Mouse (Mus musculus) cerebellum, adult 2 months (tissue): ENCODE data around the gene Lgalsl. TPM values are rescaled to one million over a fixed set of nuclear protein-coding genes. Genes with fewer than 3 reads are reported as not detected.

ENCODE experiments used
- DNase-seq, 2 experiments: peaks; one replicate each; pipeline ENCODE4 v3.0.0; 2021
- H3K27ac ChIP-seq: fragments of 200-500 bp; 2 replicates; pipeline ENCODE4 v1.5.1; 2012; ENCODE audit warnings: low read length, control low read depth, inconsistent platforms; ENCODE audit not compliant: insufficient read depth
- H3K27me3 ChIP-seq: fragments of 200-500 bp; 2 replicates; pipeline ENCODE4 v1.6.1; 2012; ENCODE audit warnings: inconsistent platforms, mild to moderate bottlenecking, low read length, moderate library complexity; ENCODE audit not compliant: control insufficient read depth, insufficient read depth
- H3K4me1 ChIP-seq: fragments of 200-500 bp; 2 replicates; pipeline ENCODE4 v1.6.1; 2011; ENCODE audit warnings: low read length; ENCODE audit not compliant: control insufficient read depth, insufficient read depth
- H3K4me3 ChIP-seq: fragments of 200-500 bp; replicated peaks from 2 replicates; pipeline ENCODE3; 2011; ENCODE audit warnings: mild to moderate bottlenecking, low read depth, low read length, control low read depth; ENCODE audit not compliant: insufficient read depth
- CTCF ChIP-seq: fragments of 200-500 bp; IDR thresholded peaks from 2 replicates; pipeline ENCODE4 v1.5.1; 2011; ENCODE audit warnings: low read depth, mild to moderate bottlenecking, control low read depth, low read length, moderate library complexity, borderline replicate concordance; ENCODE audit not compliant: insufficient read depth
- POLR2A ChIP-seq: fragments of 200-500 bp; IDR thresholded peaks from 2 replicates; pipeline ENCODE4 v1.6.1; 2011; ENCODE audit warnings: low read length, control low read depth, borderline replicate concordance; ENCODE audit not compliant: insufficient read depth
- WGBS: fragments of 180-500 bp; shearing (Covaris S2); methylation state at CpG from one replicate; pipeline ENCODE4 v1.1.7; 2018; 5-methylcytosine and 5-hydroxymethylcytosine counted together
- polyA plus RNA-seq: library from polyadenylated mRNA; depleted of rRNA; stranded (reverse); fragments of >200 nt; gene quantifications from 2 replicates; pipeline ENCODE4 v1.2.3, GENCODE M21; 2012; rRNA removed

Lgalsl gene
- polyA plus RNA-seq, 1 experiment: 51.3 TPM

- DNase-seq: no peak
- H3K4me1 ChIP-seq: no peaks in the 10 kb centered on the region
- WGBS: 89% methylated on average over 1 of the region's 1 CpGs
- no peak for TF ChIP-seq CTCF
- no peak for TF ChIP-seq POLR2A
- no peak overlapping the region for H3K4me3 ChIP-seq
- no peaks in the 10 kb centered on the region for H3K27me3 ChIP-seq
- no peak overlapping the region for H3K27ac ChIP-seq
Observed at GRCm38 (mm10) chr11:20785186-20785585, 45.7 kb downstream of the Lgalsl start.

- TF ChIP-seq POLR2A (no peak), CTCF (no peak)
- DNase-seq: no peak
- WGBS: 87% methylated on average over 6 of the region's 6 CpGs
- Histone ChIP-seq H3K27me3 (no peaks in the 10 kb centered on the region), H3K4me3 (no peak overlapping the region), H3K4me1 (no peaks in the 10 kb centered on the region), H3K27ac (no peak overlapping the region)
Observed at GRCm38 (mm10) chr11:20784776-20785175, 46.1 kb downstream of the Lgalsl start.

- H3K4me3 ChIP-seq: no peak overlapping the region
- no peaks in the 10 kb centered on the region for H3K4me1 ChIP-seq
- TF ChIP-seq CTCF (no peak), POLR2A (no peak)
- no peak for DNase-seq
- 88% methylated on average over 1 of the region's 1 CpGs for WGBS
- no peaks in the 10 kb centered on the region for H3K27me3 ChIP-seq
- H3K27ac ChIP-seq: no peak overlapping the region
Observed at GRCm38 (mm10) chr11:20783467-20783866, 47.4 kb downstream of the Lgalsl start.

GRCm38 (mm10) chr11:20782620-20783019 is 48.2 kb downstream of the Lgalsl start:
- Histone ChIP-seq H3K27ac (no peak overlapping the region), H3K27me3 (no peaks in the 10 kb centered on the region), H3K4me3 (no peak overlapping the region), H3K4me1 (no peaks in the 10 kb centered on the region)
- 41% methylated on average over 2 of the region's 2 CpGs for WGBS
- TF ChIP-seq POLR2A (no peak), CTCF (no peak)
- DNase-seq: no peak

GRCm38 (mm10) chr11:20780312-20780711 is 50.5 kb downstream of the Lgalsl start:
- TF ChIP-seq POLR2A: no peak
- no peak for TF ChIP-seq CTCF
- Histone ChIP-seq H3K27ac (no peak overlapping the region), H3K4me3 (no peak overlapping the region), H3K27me3 (no peaks in the 10 kb centered on the region), H3K4me1 (no peaks in the 10 kb centered on the region)
- DNase-seq: no peak
- 85% methylated on average over 4 of the region's 4 CpGs for WGBS

GRCm38 (mm10) chr11:20778861-20779563 is 51.8 kb downstream of the Lgalsl start:
- no peak overlapping the region for H3K4me3 ChIP-seq
- H3K4me1 ChIP-seq: no peaks in the 10 kb centered on the region
- no peaks in the 10 kb centered on the region for H3K27me3 ChIP-seq
- H3K27ac ChIP-seq: no peak overlapping the region
- DNase-seq: no peak
- TF ChIP-seq POLR2A (no peak), CTCF (no peak)
- 82% methylated on average over 3 of the region's 3 CpGs for WGBS

GRCm38 (mm10) chr11:20778298-20778697 is 52.6 kb downstream of the Lgalsl start:
- Histone ChIP-seq H3K27me3 (no peaks in the 10 kb centered on the region), H3K27ac (no peak overlapping the region), H3K4me1 (no peaks in the 10 kb centered on the region), H3K4me3 (no peak overlapping the region)
- TF ChIP-seq POLR2A: no peak
- 87% methylated on average over 1 of the region's 1 CpGs for WGBS
- DNase-seq: no peak

GRCm38 (mm10) chr11:20776668-20777067 is 54.2 kb downstream of the Lgalsl start:
- TF ChIP-seq CTCF: no peak
- TF ChIP-seq POLR2A: no peak
- no peak overlapping the region for H3K4me3 ChIP-seq
- no peaks in the 10 kb centered on the region for H3K27me3 ChIP-seq
- DNase-seq: no peak
- no peak overlapping the region for H3K27ac ChIP-seq
- no peaks in the 10 kb centered on the region for H3K4me1 ChIP-seq

Other genes starting within 250 kb of the Lgalsl start
- 105 and 107 TPM in 2 replicates for gene Aftph, start 89.5 kb downstream of the Lgalsl start, polyA plus RNA-seq